Mouse (Mus musculus) hematopoietic stem cell, adult 5-6 weeks (primary cell): ENCODE measurements around the gene Lrch3. TPM values are rescaled to one million over a fixed set of nuclear protein-coding genes. Genes with fewer than 3 reads are reported as not detected.
"Not testable (repeated sequence)": the region's sequence is repeated elsewhere in the genome, so short reads cannot be mapped to it uniquely, and the experiment has no call there.

ENCODE experiments used
- ATAC-seq, 2 experiments: fragments of 125-278 bp in 1 of 2; replicated peaks in 1 of 2; 2 replicates each; pipeline ENCODE4 v1.8.0; 2016 to 2017; ENCODE audit warnings: inconsistent platforms in 2 of 2, mild to moderate bottlenecking in 2 of 2, moderate number of reproducible peaks in 2 of 2, low read depth in 1 of 2, moderate TSS enrichment in 1 of 2; ENCODE audit not compliant: low FRiP score in 2 of 2, poor library complexity in 2 of 2, severe bottlenecking in 2 of 2, insufficient read depth in 1 of 2, low TSS enrichment in 1 of 2
- total RNA-seq: library from RNA; stranded (forward); fragments of 172-1452, 232-1000 nt; gene quantifications from 2 replicates; pipeline ENCODE4 v1.2.3, GENCODE M21; 2017

The Lrch3 gene
- total RNA-seq, 1 experiment from 2014 or later: 24.5 TPM

DNA sequence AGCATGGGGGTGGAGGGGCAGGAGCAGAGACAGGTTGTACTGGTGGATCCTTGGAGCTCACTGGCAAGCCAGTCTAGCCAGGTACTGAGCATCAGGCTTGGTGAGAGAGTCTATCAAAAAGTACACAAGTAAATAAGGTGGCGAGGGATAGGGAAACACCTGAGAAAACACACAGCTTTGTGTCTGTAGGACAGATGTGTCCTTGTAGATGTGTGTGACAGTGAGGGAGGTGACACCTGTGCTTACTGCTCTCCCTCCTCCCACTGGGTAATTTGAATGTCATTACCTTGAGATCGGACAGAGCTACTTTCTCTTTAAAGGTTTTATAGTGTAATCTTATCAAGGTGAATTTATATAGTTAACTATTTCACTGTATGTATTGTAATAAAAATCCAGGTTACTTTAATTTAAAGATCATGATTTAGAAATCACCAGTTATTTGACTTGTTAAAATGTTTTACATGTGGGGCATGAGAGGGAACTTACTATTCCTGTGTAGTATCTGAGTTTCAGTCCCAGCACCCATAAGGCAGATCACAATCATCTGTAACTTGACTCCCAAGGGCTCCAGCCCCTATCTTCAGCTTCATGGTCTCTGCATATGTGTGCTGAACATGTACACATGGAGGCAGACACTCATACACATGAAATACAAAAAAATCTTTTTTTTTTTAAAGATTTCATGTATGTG, 12.4 kb upstream of the Lrch3 start:
- ATAC-seq: no peak; a peak in 1 of 4 replicates

DNA sequence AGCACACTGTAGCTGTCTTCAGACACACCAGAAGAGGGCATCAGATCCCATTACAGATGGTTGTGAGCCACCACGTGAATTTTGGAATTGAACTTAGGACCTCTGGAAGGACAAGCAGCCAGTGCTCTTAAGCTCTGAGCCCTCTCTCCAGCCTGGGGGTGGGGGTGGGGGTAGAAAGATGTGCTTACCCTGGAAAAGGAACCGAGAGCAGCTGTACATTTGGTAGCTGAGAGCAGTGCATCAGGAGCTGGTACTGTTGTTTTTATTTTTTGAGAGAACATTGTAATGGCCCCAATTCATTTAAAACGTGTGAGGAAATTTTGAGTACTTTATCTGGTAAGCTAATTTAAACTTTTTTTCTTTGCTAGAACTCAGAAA, 11.9 kb upstream of the Lrch3 start:
- ATAC-seq: no peak

DNA sequence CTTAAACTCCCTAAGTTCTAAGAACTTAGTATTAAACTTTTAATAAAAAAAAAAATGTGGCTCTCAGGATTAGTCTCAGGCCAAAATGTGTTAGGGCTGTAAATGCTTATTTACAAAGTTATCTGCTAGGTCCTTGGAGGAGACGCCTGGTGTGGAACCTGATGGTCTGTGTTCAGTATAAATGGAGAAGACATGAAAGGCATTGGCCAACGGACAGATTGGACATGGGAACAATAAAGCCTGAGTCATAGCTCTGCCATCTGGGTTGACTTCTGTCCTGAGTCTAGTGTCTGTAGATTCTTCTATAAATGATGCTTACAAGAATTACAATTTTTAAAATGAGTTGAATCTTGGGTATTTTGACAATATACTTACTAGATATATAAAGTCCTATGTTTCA, 7.7 kb upstream of the Lrch3 start:
- ATAC-seq: no peak

GRCm38 (mm10) chr16:32906727-32907126, 7.2 kb upstream of the Lrch3 start:
- ATAC-seq: no peak

GRCm38 (mm10) chr16:32913212-32913611, 688 bp upstream of the Lrch3 start:
- ATAC-seq: no peak

DNA sequence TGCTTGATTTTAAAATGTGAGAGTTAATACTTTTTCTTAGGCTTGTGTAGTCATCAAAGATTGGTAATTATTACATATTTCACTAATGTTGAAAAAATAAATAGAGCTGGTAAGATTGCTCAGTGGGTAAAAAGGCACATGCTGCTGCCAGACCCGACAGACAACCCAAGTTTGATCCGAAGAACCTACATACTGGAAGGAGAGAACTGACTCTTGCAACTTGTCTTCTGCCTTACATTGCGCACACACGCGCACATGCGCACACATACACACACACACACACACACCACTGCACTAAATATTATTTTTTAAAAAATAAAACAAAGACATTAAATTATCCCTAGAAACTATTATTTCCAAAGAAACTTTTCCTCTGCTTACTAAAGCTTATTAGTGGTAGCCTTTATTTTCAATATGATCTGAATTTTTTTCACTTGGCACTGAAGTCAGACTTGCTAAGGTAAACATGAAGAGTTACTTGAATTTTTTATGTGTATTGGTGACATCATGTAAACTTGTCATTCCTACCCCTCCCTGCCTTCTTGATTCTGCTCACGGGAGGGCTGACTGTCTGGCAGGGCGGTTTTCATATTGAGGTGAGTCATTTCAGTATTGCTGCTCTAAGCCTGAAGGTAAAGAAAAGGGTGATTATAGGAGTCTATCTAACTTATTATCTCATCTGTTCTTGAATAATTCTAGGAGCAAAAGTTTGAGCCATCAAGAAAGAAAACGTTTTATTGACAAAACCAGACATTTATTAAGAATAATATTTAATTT, 1.6 kb downstream of the Lrch3 start:
- no peak for ATAC-seq

- ATAC-seq: not testable (repeated sequence)
Observed at GRCm38 (mm10) chr16:32926629-32927028, 12.7 kb downstream of the Lrch3 start.

DNA sequence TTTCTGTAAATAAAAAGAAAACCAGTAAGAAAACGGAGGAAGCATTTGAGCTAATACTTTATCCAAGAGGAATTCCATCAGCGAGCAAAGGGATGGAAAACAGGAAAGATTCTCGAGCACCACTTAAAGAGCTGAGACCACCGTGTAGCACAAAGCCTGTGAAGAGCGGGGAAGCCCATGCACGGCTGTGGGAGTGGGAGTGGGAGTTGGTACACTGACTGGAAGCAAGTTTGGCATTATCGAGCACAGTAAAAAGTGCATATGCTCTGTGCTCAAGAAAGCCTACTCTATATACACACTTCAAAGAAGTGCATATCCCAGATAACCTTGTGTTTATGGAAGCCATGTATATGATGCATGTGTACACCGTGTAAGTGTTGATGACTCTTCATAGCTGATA, 13.1 kb downstream of the Lrch3 start:
- ATAC-seq: no peak

- no peak for ATAC-seq
Observed at GRCm38 (mm10) chr16:32929918-32930317, 16.0 kb downstream of the Lrch3 start.

GRCm38 (mm10) chr16:32934470-32934869, 20.6 kb downstream of the Lrch3 start:
- no peak for ATAC-seq

DNA sequence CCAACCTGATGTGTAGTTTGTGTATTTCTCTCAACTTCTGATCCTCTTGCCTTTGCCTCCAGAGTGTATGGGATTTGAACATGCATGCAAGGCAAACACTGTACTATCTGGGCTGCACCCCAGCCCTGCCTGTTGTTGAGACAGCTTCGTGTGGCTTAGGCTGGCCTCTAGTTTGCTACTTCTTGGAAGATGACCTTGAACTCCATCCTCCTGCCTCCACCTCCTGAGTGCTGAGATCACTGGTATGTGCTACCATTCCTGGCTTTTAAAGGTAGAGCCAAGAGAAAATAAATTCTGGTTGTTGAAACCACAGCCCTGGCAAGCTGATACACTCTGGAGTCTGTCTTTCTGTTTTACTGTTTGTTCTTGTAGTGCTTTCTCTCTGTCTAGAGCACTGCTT, 21.2 kb downstream of the Lrch3 start:
- ATAC-seq: no peak

- no peak for ATAC-seq
Observed at GRCm38 (mm10) chr16:32937358-32937757, 23.5 kb downstream of the Lrch3 start.

- not testable (repeated sequence) for ATAC-seq
Observed at GRCm38 (mm10) chr16:32939301-32939700, 25.4 kb downstream of the Lrch3 start.

- ATAC-seq: not testable (repeated sequence)
Observed at GRCm38 (mm10) chr16:32939716-32940115, 25.8 kb downstream of the Lrch3 start.

DNA sequence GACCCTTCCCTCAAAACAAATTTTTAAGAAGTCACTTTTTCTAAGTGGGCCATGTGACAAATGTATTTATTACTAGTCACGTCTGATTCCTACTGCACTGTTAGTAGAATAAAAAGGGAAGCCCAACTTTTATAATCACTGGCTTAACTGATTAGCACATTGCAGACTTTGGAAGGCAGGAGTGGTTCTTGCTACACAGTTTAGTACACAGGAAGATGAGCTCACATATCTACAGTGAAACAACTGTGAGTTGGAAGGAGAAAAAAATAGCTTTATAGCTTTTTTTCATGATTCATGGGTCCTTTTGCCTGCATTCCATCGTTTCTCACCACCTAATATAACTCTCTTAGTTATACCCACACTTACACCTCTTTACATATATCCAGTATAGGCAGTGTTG, 27.3 kb downstream of the Lrch3 start:
- not testable (repeated sequence) for ATAC-seq

GRCm38 (mm10) chr16:32942694-32943093, 28.8 kb downstream of the Lrch3 start:
- ATAC-seq: no peak

DNA sequence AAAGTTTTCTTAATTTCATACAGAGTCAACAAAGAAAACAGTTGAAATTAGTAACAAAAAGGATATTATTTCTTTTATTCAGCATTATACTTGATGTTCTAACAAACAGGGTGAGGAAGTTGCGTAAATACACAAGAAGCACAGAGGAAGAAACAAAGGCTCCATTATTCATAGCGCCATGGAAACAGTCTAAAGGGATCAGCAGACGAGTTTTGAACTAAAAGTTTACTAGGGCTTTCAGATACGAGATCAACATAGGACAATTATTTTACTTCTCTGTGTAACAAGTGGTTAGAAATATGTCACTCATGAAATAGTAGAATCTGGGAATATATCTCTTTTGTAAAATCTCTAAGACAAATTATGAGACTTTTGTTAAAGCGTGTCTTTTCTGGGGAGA, 31.5 kb downstream of the Lrch3 start:
- no peak for ATAC-seq

DNA sequence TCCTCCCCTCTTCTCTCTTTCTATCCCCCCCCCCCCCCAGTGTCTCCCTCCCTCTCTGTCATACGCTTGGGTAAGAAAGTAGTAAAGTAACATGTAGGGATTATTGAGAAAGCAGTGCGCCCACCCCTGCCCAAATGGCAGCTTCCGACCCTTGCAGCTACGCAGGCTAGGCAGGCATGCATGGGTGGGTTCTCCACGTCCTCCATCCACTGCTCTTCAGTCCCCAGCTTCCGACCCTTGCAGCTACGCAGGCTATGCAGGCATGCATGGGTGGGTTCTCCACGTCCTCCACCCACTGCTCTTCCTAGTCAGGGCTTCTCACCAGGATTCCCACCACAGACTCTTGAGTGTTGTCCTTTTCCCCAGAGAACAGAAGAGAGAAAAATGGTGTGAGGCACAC, 34.1 kb downstream of the Lrch3 start:
- ATAC-seq: no peak

GRCm38 (mm10) chr16:32948656-32949055, 34.8 kb downstream of the Lrch3 start:
- ATAC-seq: no peak
